Mouse (Mus musculus): Measurements from ENCODE around the gene Farp2. TPM values are rescaled to one million over a fixed set of nuclear protein-coding genes. Genes with fewer than 3 reads are reported as not detected.

The Farp2 gene
- polyA plus RNA-seq, 1 experiment: 8.6 TPM

GRCm38 (mm10) chr1:93521491-93521890 is 9.6 kb downstream of the Farp2 start:
- Histone ChIP-seq H3K4me1 (ENCODE audit: control insufficient read depth, insufficient read depth, insufficient read length, low read length) (no peaks in the 10 kb centered on the region), H3K4me3 (ENCODE audit: insufficient read depth, low read depth, low read length) (no peak overlapping the region), H3K27ac (replicated peaks; ENCODE audit: low read depth, low read length) (no peak overlapping the region)

- Histone ChIP-seq H3K4me3 (ENCODE audit: insufficient read depth, low read depth, low read length) (no peak overlapping the region), H3K4me1 (ENCODE audit: control insufficient read depth, insufficient read depth, insufficient read length, low read length) (no peaks in the 10 kb centered on the region), H3K27ac (replicated peaks; ENCODE audit: low read depth, low read length) (no peak overlapping the region)
These were observed 10.4 kb downstream of the Farp2 start for GRCm38 (mm10) chr1:93522325-93522724.

- Histone ChIP-seq H3K4me3 (ENCODE audit: insufficient read depth, low read depth, low read length) (no peak overlapping the region), H3K27ac (replicated peaks; ENCODE audit: low read depth, low read length) (no peak overlapping the region)
These were observed 17.9 kb downstream of the Farp2 start for GRCm38 (mm10) chr1:93529801-93530200.

GRCm38 (mm10) chr1:93537227-93537626 is 25.3 kb downstream of the Farp2 start:
- Histone ChIP-seq H3K27ac (replicated peaks; ENCODE audit: low read depth, low read length) (no peak overlapping the region), H3K4me3 (ENCODE audit: insufficient read depth, low read depth, low read length) (no peak overlapping the region), H3K4me1 (ENCODE audit: control insufficient read depth, insufficient read depth, insufficient read length, low read length) (no peaks in the 10 kb centered on the region)

More at GRCm38 (mm10) chr1:93529801-93530200, 17.9 kb downstream of the Farp2 start:
- H3K4me1 ChIP-seq (ENCODE audit: control insufficient read depth, insufficient read depth, insufficient read length, low read length): no peaks in the 10 kb centered on the region

GRCm38 (mm10) chr1:93543196-93543595 is 31.3 kb downstream of the Farp2 start:
- H3K4me3 ChIP-seq (ENCODE audit: insufficient read depth, low read depth, low read length): no peak overlapping the region
- H3K4me1 ChIP-seq (ENCODE audit: control insufficient read depth, insufficient read depth, insufficient read length, low read length): no peaks in the 10 kb centered on the region
- no peak overlapping the region for H3K27ac ChIP-seq (replicated peaks; ENCODE audit: low read depth, low read length)

- no peak overlapping the region for H3K4me3 ChIP-seq (ENCODE audit: insufficient read depth, low read depth, low read length)
These were observed 35.4 kb downstream of the Farp2 start for GRCm38 (mm10) chr1:93547286-93547685.

GRCm38 (mm10) chr1:93551427-93551826 is 39.5 kb downstream of the Farp2 start:
- Histone ChIP-seq H3K4me3 (ENCODE audit: insufficient read depth, low read depth, low read length) (no peak overlapping the region), H3K27ac (replicated peaks; ENCODE audit: low read depth, low read length) (no peak overlapping the region), H3K4me1 (ENCODE audit: control insufficient read depth, insufficient read depth, insufficient read length, low read length) (no peaks in the 10 kb centered on the region)

More at GRCm38 (mm10) chr1:93547286-93547685, 35.4 kb downstream of the Farp2 start:
- Histone ChIP-seq H3K27ac (replicated peaks; ENCODE audit: low read depth, low read length) (no peak overlapping the region), H3K4me1 (ENCODE audit: control insufficient read depth, insufficient read depth, insufficient read length, low read length) (no peaks in the 10 kb centered on the region)

GRCm38 (mm10) chr1:93563224-93563623 is 51.3 kb downstream of the Farp2 start:
- H3K4me1 ChIP-seq (ENCODE audit: control insufficient read depth, insufficient read depth, insufficient read length, low read length): no peaks in the 10 kb centered on the region
- no peak overlapping the region for H3K27ac ChIP-seq (replicated peaks; ENCODE audit: low read depth, low read length)
- no peak overlapping the region for H3K4me3 ChIP-seq (ENCODE audit: insufficient read depth, low read depth, low read length)

- Histone ChIP-seq H3K4me3 (ENCODE audit: insufficient read depth, low read depth, low read length) (no peak overlapping the region), H3K4me1 (ENCODE audit: control insufficient read depth, insufficient read depth, insufficient read length, low read length) (no peaks in the 10 kb centered on the region)
These were observed 51.8 kb downstream of the Farp2 start for GRCm38 (mm10) chr1:93563649-93564048.

GRCm38 (mm10) chr1:93564781-93565180 is 52.9 kb downstream of the Farp2 start:
- Histone ChIP-seq H3K27ac (replicated peaks; ENCODE audit: low read depth, low read length) (no peak overlapping the region), H3K4me1 (ENCODE audit: control insufficient read depth, insufficient read depth, insufficient read length, low read length) (no peaks in the 10 kb centered on the region), H3K4me3 (ENCODE audit: insufficient read depth, low read depth, low read length) (no peak overlapping the region)

More at GRCm38 (mm10) chr1:93563649-93564048, 51.8 kb downstream of the Farp2 start:
- H3K27ac ChIP-seq (replicated peaks; ENCODE audit: low read depth, low read length): no peak overlapping the region

GRCm38 (mm10) chr1:93567013-93567412 is 55.1 kb downstream of the Farp2 start:
- Histone ChIP-seq H3K4me3 (ENCODE audit: insufficient read depth, low read depth, low read length) (no peak overlapping the region), H3K4me1 (ENCODE audit: control insufficient read depth, insufficient read depth, insufficient read length, low read length) (no peaks in the 10 kb centered on the region), H3K27ac (replicated peaks; ENCODE audit: low read depth, low read length) (no peak overlapping the region)

- no peak overlapping the region for H3K27ac ChIP-seq (replicated peaks; ENCODE audit: low read depth, low read length)
- H3K4me1 ChIP-seq (ENCODE audit: control insufficient read depth, insufficient read depth, insufficient read length, low read length): no peaks in the 10 kb centered on the region
- no peak overlapping the region for H3K4me3 ChIP-seq (ENCODE audit: insufficient read depth, low read depth, low read length)
These were observed 56.0 kb downstream of the Farp2 start for GRCm38 (mm10) chr1:93567717-93568497.

- Histone ChIP-seq H3K4me1 (ENCODE audit: control insufficient read depth, insufficient read depth, insufficient read length, low read length) (no peaks in the 10 kb centered on the region), H3K27ac (replicated peaks; ENCODE audit: low read depth, low read length) (no peak overlapping the region), H3K4me3 (ENCODE audit: insufficient read depth, low read depth, low read length) (no peak overlapping the region)
These were observed 65.2 kb downstream of the Farp2 start for GRCm38 (mm10) chr1:93577066-93577465.

GRCm38 (mm10) chr1:93577861-93578260 is 66.0 kb downstream of the Farp2 start:
- no peak overlapping the region for H3K4me3 ChIP-seq (ENCODE audit: insufficient read depth, low read depth, low read length)
- no peak overlapping the region for H3K27ac ChIP-seq (replicated peaks; ENCODE audit: low read depth, low read length)
- no peaks in the 10 kb centered on the region for H3K4me1 ChIP-seq (ENCODE audit: control insufficient read depth, insufficient read depth, insufficient read length, low read length)

- no peak overlapping the region for H3K4me3 ChIP-seq (ENCODE audit: insufficient read depth, low read depth, low read length)
- no peaks in the 10 kb centered on the region for H3K4me1 ChIP-seq (ENCODE audit: control insufficient read depth, insufficient read depth, insufficient read length, low read length)
These were observed 69.7 kb downstream of the Farp2 start for GRCm38 (mm10) chr1:93581545-93581944.

GRCm38 (mm10) chr1:93588346-93588745 is 76.5 kb downstream of the Farp2 start:
- H3K27ac ChIP-seq (replicated peaks; ENCODE audit: low read depth, low read length): no peak overlapping the region
- H3K4me1 ChIP-seq (ENCODE audit: control insufficient read depth, insufficient read depth, insufficient read length, low read length): no peaks in the 10 kb centered on the region
- H3K4me3 ChIP-seq (ENCODE audit: insufficient read depth, low read depth, low read length): no peak overlapping the region

More at GRCm38 (mm10) chr1:93581545-93581944, 69.7 kb downstream of the Farp2 start:
- H3K27ac ChIP-seq (replicated peaks; ENCODE audit: low read depth, low read length): no peak overlapping the region

Measured in brown adipose tissue, adult 24 weeks (tissue).